11 mouse cellular contexts compared by ENCODE assay signal in genomic region chr5:32152725-32153417, GRCm38 (mm10). TPM values are rescaled to one million over a fixed set of nuclear protein-coding genes. Genes with fewer than 3 reads are reported as not detected.
DNase-seq lines count a peak whose midpoint lies in the region; ATAC-seq and TF ChIP-seq lines count a peak whose summit lies in the region.
"Had no signal": no experiment of that assay in that cellular context is flagged by ENCODE, and none has a peak within 500 bp of the region (broad histone marks: within the 10 kb centered on the region; RNA-seq: fewer than 3 reads in every experiment).

No protein-coding gene starts in this region.

- H3K9ac ChIP-seq in kidney, embryonic 16.5 days (replicated peaks; ENCODE audit: low read length), result no peak overlapping the region; the same call in 1 of the 2 replicates
- no peak overlapping the region for H3K9ac ChIP-seq in limb, embryonic 13.5 days
- no peak overlapping the region for H3K9ac ChIP-seq in neural tube, embryonic 14.5 days (replicated peaks; ENCODE audit: low read depth, low read length)
- no peak overlapping the region for H3K9ac ChIP-seq in liver, embryonic 12.5 days

- H3K27me3 ChIP-seq in kidney, embryonic 16.5 days (ENCODE audit: insufficient read depth, low read length), result no peaks in the 10 kb centered on the region
- H3K27me3 ChIP-seq in kidney, adult 2 months (replicated peaks; ENCODE audit: control insufficient read depth, insufficient read depth, low read length), result no peaks in the 10 kb centered on the region
- peaks cover 47% of the 10 kb centered on the region for H3K27me3 ChIP-seq in hindbrain, embryonic 10.5 days (ENCODE audit: insufficient read depth, poor library complexity, severe bottlenecking)
- H3K27me3 ChIP-seq in limb, embryonic 13.5 days, result peaks cover 15% of the 10 kb centered on the region
- no peaks in the 10 kb centered on the region for H3K27me3 ChIP-seq in neural tube, embryonic 14.5 days (ENCODE audit: control insufficient read depth, insufficient read depth, low read length)
- H3K27me3 ChIP-seq in liver, embryonic 12.5 days (replicated peaks), result no peaks in the 10 kb centered on the region

- no peak overlapping the region for H3K4me3 ChIP-seq in kidney, embryonic 16.5 days (ENCODE audit: low read length)
- H3K4me3 ChIP-seq in kidney, adult 2 months (ENCODE audit: insufficient read depth, low read depth, low read length), result no peak overlapping the region
- peak overlapping the region; percentile 40 for H3K4me3 ChIP-seq in hindbrain, embryonic 10.5 days
- H3K4me3 ChIP-seq in limb, embryonic 13.5 days, result no peak overlapping the region
- no peak overlapping the region for H3K4me3 ChIP-seq in neural tube, embryonic 14.5 days (ENCODE audit: low read depth, low read length)
- no peak overlapping the region for H3K4me3 ChIP-seq in liver, embryonic 12.5 days

- no peak for TF ChIP-seq CTCF in kidney, adult 2 months (conservative IDR thresholded peaks at IDR 0.05; ENCODE audit: insufficient read depth, insufficient read length, low read depth, low read length)

- H3K4me2 ChIP-seq in kidney, embryonic 16.5 days (replicated peaks; ENCODE audit: low read depth, low read length), result no peak overlapping the region
- peak overlapping the region; percentile 25; the same call in 1 of the 2 replicates for H3K4me2 ChIP-seq in limb, embryonic 13.5 days (replicated peaks)
- peak overlapping the region; percentile 35; the same call in 1 of the 2 replicates for H3K4me2 ChIP-seq in neural tube, embryonic 14.5 days (ENCODE audit: low read depth, low read length)
- no peak overlapping the region for H3K4me2 ChIP-seq in liver, embryonic 12.5 days

- H3K27ac ChIP-seq in kidney, embryonic 16.5 days (ENCODE audit: low read length), result no peak overlapping the region
- H3K27ac ChIP-seq in kidney, adult 2 months (ENCODE audit: insufficient read depth, low read depth, low read length), result no peak overlapping the region
- H3K27ac ChIP-seq in hindbrain, embryonic 10.5 days, result peak overlapping the region; percentile 81
- no peak overlapping the region for H3K27ac ChIP-seq in limb, embryonic 13.5 days
- H3K27ac ChIP-seq in neural tube, embryonic 14.5 days (ENCODE audit: low read depth, low read length), result no peak overlapping the region
- no peak overlapping the region for H3K27ac ChIP-seq in liver, embryonic 12.5 days

- peaks cover 9% of the 10 kb centered on the region for H3K4me1 ChIP-seq in kidney, embryonic 16.5 days (ENCODE audit: insufficient read depth, low read length)
- H3K4me1 ChIP-seq in kidney, adult 2 months (ENCODE audit: control insufficient read depth, insufficient read depth, low read length), result no peaks in the 10 kb centered on the region
- peaks cover 50% of the 10 kb centered on the region for H3K4me1 ChIP-seq in hindbrain, embryonic 10.5 days (replicated peaks)
- H3K4me1 ChIP-seq in limb, embryonic 13.5 days, result peaks cover 13% of the 10 kb centered on the region
- 0 out of 2 replicates have a peak, but pooled peaks cover 5% of the 10 kb centered on the region for H3K4me1 ChIP-seq in neural tube, embryonic 14.5 days (ENCODE audit: control insufficient read depth, insufficient read depth, low read length)
- H3K4me1 ChIP-seq in liver, embryonic 12.5 days, result no peaks in the 10 kb centered on the region

- no peak for DNase-seq in kidney, adult 2 months
- DNase-seq in hindbrain, embryonic 10.5 days (ENCODE audit: low spot score), result no peak
- DNase-seq in left cerebral cortex, adult 11 months (ENCODE audit: low spot score), result no peak
- DNase-seq: gastrocnemius, postnatal 10 days; heart, postnatal 10 days; lung, postnatal 36 days; spleen, adult 18-20 months had no signal

- peaks cover 30% of the 10 kb centered on the region for H3K36me3 ChIP-seq in kidney, embryonic 16.5 days (ENCODE audit: insufficient read depth, low read length)
- no peaks in the 10 kb centered on the region; the same call in 1 of the 2 replicates for H3K36me3 ChIP-seq in kidney, adult 2 months (ENCODE audit: control insufficient read depth, insufficient read depth, low read length)
- no peaks in the 10 kb centered on the region for H3K36me3 ChIP-seq in hindbrain, embryonic 10.5 days
- H3K36me3 ChIP-seq in limb, embryonic 13.5 days, result peaks cover 27% of the 10 kb centered on the region
- H3K36me3 ChIP-seq in neural tube, embryonic 14.5 days (ENCODE audit: control insufficient read depth, insufficient read depth, low read length), result no peaks in the 10 kb centered on the region
- H3K36me3 ChIP-seq in liver, embryonic 12.5 days, result peaks cover 24% of the 10 kb centered on the region

- WGBS in kidney, embryonic 16.5 days, result 59% methylated on average over 28 of the region's 28 CpGs
- WGBS in kidney, adult 2 months, result 83% methylated on average over 28 of the region's 28 CpGs
- WGBS in hindbrain, embryonic 10.5 days, result 58% methylated on average over 28 of the region's 28 CpGs
- WGBS in limb, embryonic 13.5 days, result 63% methylated on average over 28 of the region's 28 CpGs
- 66% methylated on average over 28 of the region's 28 CpGs for WGBS in neural tube, embryonic 14.5 days
- WGBS in liver, embryonic 12.5 days (ENCODE audit: insufficient replicate concordance), result 81% methylated on average over 28 of the region's 28 CpGs

- no peaks in the 10 kb centered on the region for H3K9me3 ChIP-seq in kidney, embryonic 16.5 days (ENCODE audit: low read length)
- no peaks in the 10 kb centered on the region for H3K9me3 ChIP-seq in hindbrain, embryonic 10.5 days
- H3K9me3 ChIP-seq in limb, embryonic 13.5 days, result no peaks in the 10 kb centered on the region
- H3K9me3 ChIP-seq in neural tube, embryonic 14.5 days (ENCODE audit: control insufficient read depth, low read length), result no peaks in the 10 kb centered on the region
- H3K9me3 ChIP-seq in liver, embryonic 12.5 days (replicated peaks), result no peaks in the 10 kb centered on the region

- TF ChIP-seq POLR2A in kidney, adult 2 months (IDR thresholded peaks at IDR 0.05; ENCODE audit: low read depth, low read length), result no peak

- ATAC-seq in kidney, embryonic 16.5 days (ENCODE audit: low FRiP score, low TSS enrichment), result 0 out of 2 replicates have a peak, but pooled peaks have one; percentile 33
- ATAC-seq in limb, embryonic 13.5 days (ENCODE audit: low FRiP score, low read depth), result no peak
- no peak for ATAC-seq in neural tube, embryonic 14.5 days (ENCODE audit: low read depth)
- ATAC-seq in liver, embryonic 12.5 days, result no peak

RNA-seq across cellular contexts. Expression of gene Fosl2, which starts 17.3 kb away (rescaled TPM):
- polyA plus RNA-seq in kidney, embryonic 16.5 days (2015; fragmentation: Nextera tagmentation; extraction: Ambion mirVana), result 5.5 and 6.5 TPM in 2 replicates
- 7.5 and 9.0 TPM in 2 replicates for polyA plus RNA-seq in kidney, adult 2 months (2012; rRNA removed)
- 0.42 and 0.55 TPM in 2 replicates for polyA plus RNA-seq in hindbrain, embryonic 10.5 days (2016; fragmentation: Nextera tagmentation; extraction: Ambion mirVana)
- 2.3 and 2.5 TPM in 2 replicates for polyA plus RNA-seq in limb, embryonic 13.5 days (2015; fragmentation: Nextera tagmentation; extraction: Ambion mirVana)
- polyA plus RNA-seq in neural tube, embryonic 14.5 days (2014; fragmentation: Nextera tagmentation; extraction: Ambion mirVana), result 0.58 and 0.99 TPM in 2 replicates
- polyA plus RNA-seq in liver, embryonic 12.5 days (2016; fragmentation: Nextera tagmentation; extraction: Ambion mirVana), result 0.73 and 0.84 TPM in 2 replicates

Comparison
In these comparisons a context has a peak if more than half of its experiments do, and no peak if none do; other contexts are left out.
1. H3K4me2 ChIP-seq: peak in limb, embryonic 13.5 days (single experiment) and neural tube, embryonic 14.5 days (single experiment); none in kidney, embryonic 16.5 days (single experiment) and liver, embryonic 12.5 days (single experiment).